Mouse (Mus musculus) forebrain, postnatal 0 days (tissue): ENCODE results near the gene Fermt2. TPM values are rescaled to one million over a fixed set of nuclear protein-coding genes. Genes with fewer than 3 reads are reported as not detected.

Experiments used
- ATAC-seq: fragments of 200-750 bp; cut with Nextera tagmentation; 2 replicates; pipeline ENCODE4 v1.8.0; 2017; ENCODE audit warnings: mild to moderate bottlenecking, moderate library complexity
- DNase-seq: peaks from one replicate; pipeline ENCODE4 v3.0.0-alpha.2; 2015
- H3K27ac ChIP-seq: fragments of 300-500 bp; sonication (generic); 2 replicates; pipeline ENCODE4 v1.5.1; 2014; ENCODE audit warnings: low read depth, mild to moderate bottlenecking, antibody characterized with exemption, low read length, moderate library complexity, mixed read lengths
- H3K27me3 ChIP-seq: fragments of 300-500 bp; sonication (generic); 2 replicates; pipeline ENCODE4 v1.6.1; 2014; ENCODE audit warnings: mild to moderate bottlenecking, low read length, mixed read lengths; ENCODE audit not compliant: insufficient read depth
- H3K36me3 ChIP-seq: fragments of 300-500 bp; sonication (generic); 2 replicates; pipeline ENCODE4 v1.6.1; 2014; ENCODE audit warnings: mild to moderate bottlenecking, moderate library complexity; ENCODE audit not compliant: insufficient read depth
- H3K4me1 ChIP-seq: fragments of 300-500 bp; sonication (generic); 2 replicates; pipeline ENCODE4 v1.6.1; 2014; ENCODE audit warnings: antibody characterized with exemption; ENCODE audit not compliant: insufficient read depth
- H3K4me2 ChIP-seq: fragments of 300-500 bp; sonication (generic); 2 replicates; pipeline ENCODE4 v1.6.1; 2014; ENCODE audit warnings: low read depth, mild to moderate bottlenecking, moderate library complexity
- H3K4me3 ChIP-seq: fragments of 300-500 bp; sonication (generic); 2 replicates; pipeline ENCODE4 v1.5.1; 2014; ENCODE audit warnings: low read depth, low read length, mixed read lengths
- H3K9ac ChIP-seq: fragments of 300-500 bp; sonication (generic); 2 replicates; pipeline ENCODE4 v1.6.1; 2014; ENCODE audit warnings: mild to moderate bottlenecking
- H3K9me3 ChIP-seq: fragments of 300-500 bp; sonication (generic); 2 replicates; pipeline ENCODE4 v1.6.1; 2016; ENCODE audit warnings: low read length
- CTCF ChIP-seq: sonication (generic); IDR thresholded peaks from 2 replicates; pipeline ENCODE4 v1.5.1; 2016; ENCODE audit warnings: antibody characterized with exemption, control low read depth, low read depth
- WGBS: fragments of 180-500 bp; shearing (Covaris S2); extraction: QIAGEN DNeasy Blood & Tissue Kit; methylation state at CpG from one replicate; pipeline ENCODE4 v1.1.7; 2014; 5-methylcytosine and 5-hydroxymethylcytosine counted together
- polyA plus RNA-seq: library from polyadenylated mRNA; unstranded; fragments of >200 nt; fragmentation: Nextera tagmentation; extraction: Ambion mirVana; gene quantifications from 2 replicates; pipeline ENCODE4 v1.2.1, GENCODE M21; 2015
- total RNA-seq: library from RNA; depleted of rRNA; stranded (reverse); fragments of >200 nt; gene quantifications from 2 replicates; pipeline ENCODE4 v1.2.3, GENCODE M21; 2014

The Fermt2 gene
- total and polyA plus RNA-seq, 2 experiments from 2014 or later, result 29.5 to 61.5 TPM

DNA sequence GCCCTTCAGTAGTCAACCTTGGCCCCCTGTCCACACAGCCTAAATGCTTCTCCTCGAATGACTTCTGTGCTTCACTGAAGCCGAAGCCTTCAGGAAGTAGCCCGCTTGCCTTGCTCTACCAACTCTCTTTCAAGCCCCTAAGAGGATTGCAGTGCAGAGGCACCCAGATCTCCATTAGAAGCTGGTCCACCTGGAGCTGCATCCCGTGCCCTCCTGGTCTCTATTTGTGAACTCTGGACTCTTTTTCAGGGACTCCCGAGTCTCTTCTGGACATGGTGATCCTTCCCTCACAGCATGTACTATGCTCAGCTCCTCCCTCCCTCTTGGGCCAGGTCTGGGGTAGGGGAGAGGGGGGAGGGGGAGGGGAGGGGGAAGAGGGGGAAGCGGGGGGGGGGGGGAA lies 14.1 kb upstream of the Fermt2 start:
- no peak for DNase-seq

DNA sequence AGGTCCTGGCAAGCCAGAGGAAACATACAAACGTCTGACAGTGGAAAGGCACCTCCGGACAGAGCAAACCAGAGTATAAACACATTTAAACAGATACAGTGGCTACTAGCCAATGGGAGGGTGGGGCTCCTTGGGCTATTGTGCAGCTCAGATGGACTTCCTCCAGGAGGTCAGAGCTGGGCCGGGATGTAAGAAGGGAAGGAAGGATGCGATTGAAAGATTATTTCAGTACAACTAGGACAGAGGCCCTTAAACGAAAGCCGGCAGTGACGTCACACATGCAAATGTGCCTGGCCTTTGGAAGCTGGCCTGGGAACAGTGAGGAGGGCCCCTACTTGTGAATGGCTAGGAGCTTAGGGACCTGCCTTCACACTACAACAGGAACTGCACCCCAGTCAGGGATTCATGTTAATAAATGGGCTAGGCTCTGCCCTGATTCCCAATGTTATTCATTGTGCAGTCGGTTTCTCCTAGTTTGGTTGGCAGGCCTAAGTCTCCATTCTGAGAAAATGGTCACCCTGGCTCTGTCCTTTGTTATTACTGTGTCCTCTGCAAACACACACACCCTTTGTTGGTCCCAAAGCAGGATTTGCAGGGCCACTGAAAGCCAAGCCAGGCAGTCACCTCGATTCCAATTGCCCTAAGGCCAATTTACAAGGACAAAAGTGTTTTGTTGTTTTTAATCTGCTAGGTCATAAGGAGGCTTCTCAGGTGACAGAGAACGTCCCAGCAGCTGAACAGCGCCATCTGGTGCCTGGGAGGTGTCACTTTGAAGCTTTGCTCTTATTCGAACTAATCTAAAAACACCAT lies 9.9 kb upstream of the Fermt2 start:
- Histone ChIP-seq H3K36me3 (no peaks in the 10 kb centered on the region), H3K4me1 (no peaks in the 10 kb centered on the region; the same call in 1 of the 2 replicates), H3K27me3 (no peaks in the 10 kb centered on the region), H3K4me2 (no peak overlapping the region), H3K9ac (no peak overlapping the region), H3K27ac (0 out of 2 replicates have a peak overlapping the region, but pooled peaks have one; percentile 51), H3K9me3 (no peaks in the 10 kb centered on the region), H3K4me3 (no peak overlapping the region)
- TF ChIP-seq CTCF, result peak; percentile 77
- 12% methylated on average over 12 of the region's 12 CpGs for WGBS
- DNase-seq (peak; percentile 78), ATAC-seq (peak; percentile 83)

More for the DNA sequence above, 14.1 kb upstream of the Fermt2 start:
- Histone ChIP-seq H3K4me2 (no peak overlapping the region), H3K27me3 (no peaks in the 10 kb centered on the region), H3K27ac (no peak overlapping the region), H3K9ac (no peak overlapping the region), H3K4me3 (no peak overlapping the region), H3K9me3 (no peaks in the 10 kb centered on the region), H3K4me1 (no peaks in the 10 kb centered on the region; the same call in 1 of the 2 replicates), H3K36me3 (no peaks in the 10 kb centered on the region)
- 78% methylated on average over 5 of the region's 6 CpGs for WGBS
- ATAC-seq, result no peak
- TF ChIP-seq CTCF, result no peak

DNA sequence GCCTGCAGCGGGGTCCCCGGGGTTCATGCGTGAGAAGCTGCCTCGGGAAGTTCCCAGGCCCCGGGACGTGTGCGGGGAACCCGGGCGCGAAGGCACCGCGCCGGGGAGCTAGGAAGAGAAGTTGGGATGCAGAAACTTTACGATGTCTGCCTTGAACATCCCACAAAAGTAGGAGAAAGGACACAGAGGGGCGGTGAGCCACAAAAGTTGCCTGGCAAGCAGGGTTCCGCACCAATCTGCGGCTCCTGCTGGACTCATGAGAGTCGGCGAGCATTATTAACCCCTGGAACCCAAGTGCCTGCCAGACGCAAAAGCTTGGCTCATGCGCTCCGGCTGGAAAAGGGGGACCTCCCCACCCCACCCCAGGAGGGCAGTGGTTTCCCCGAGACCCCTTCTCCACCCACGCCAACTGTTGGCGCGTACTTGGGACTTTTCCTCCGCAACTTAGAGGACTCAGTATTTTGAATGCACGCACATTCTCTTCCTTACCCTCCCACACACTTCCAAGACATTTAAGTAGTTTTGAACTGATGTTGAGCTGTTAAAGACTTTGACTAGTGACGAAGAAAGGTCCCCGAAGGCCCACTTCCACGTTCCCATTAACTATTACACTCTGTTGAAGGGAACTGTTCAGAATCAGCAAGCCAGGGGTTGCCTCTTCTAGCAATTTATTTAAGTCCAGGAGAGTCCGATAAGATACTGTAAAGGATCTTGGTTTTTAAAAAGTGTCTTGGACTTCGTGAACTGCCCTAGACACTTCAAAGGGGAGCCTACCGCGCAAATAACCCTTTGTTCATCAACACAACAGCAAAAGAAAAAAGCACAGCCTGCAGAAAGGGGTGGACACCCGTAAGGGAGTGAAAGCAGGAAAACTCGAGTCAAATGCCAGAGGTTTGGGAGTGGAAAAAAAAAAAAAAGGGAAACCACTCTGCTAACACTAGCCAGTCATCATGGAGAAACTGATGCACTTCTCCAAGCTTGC lies 737 bp upstream of the Fermt2 start:
- DNase-seq (no peak), ATAC-seq (no peak)
- no peaks in the 10 kb centered on the region for H3K9me3 ChIP-seq
- H3K36me3 ChIP-seq, result no peaks in the 10 kb centered on the region
- WGBS, result under 1% methylated on average over 37 of the region's 37 CpGs
- H3K9ac ChIP-seq, result peak overlapping the region; percentile 81
- H3K4me1 ChIP-seq, result peaks cover 17% of the 10 kb centered on the region
- peak overlapping the region; percentile 82 for H3K4me3 ChIP-seq
- H3K27me3 ChIP-seq, result no peaks in the 10 kb centered on the region
- no peak for TF ChIP-seq CTCF
- H3K4me2 ChIP-seq, result peak overlapping the region; percentile 63
- H3K27ac ChIP-seq, result peak overlapping the region; percentile 87

DNA sequence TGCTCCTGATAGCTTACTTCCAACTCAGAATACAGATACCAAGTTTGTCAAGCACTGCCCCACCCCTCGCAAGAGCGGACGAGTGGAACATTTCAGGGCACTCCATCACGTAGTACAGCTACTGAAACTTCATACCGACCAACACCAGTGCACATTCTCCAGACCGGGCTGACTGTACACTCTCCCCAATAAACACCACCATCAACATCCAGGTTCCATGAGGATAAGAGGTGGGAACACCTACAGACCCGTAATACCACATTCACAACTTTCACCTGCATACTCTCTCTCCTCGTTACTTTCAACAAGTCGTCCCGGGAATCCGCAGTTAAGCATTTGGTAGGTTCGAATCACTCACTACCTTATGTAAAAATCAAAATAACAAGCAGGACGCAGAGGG lies 1.1 kb downstream of the Fermt2 start:
- H3K36me3 ChIP-seq, result no peaks in the 10 kb centered on the region
- ATAC-seq, result no peak
- no peak for TF ChIP-seq CTCF

DNA sequence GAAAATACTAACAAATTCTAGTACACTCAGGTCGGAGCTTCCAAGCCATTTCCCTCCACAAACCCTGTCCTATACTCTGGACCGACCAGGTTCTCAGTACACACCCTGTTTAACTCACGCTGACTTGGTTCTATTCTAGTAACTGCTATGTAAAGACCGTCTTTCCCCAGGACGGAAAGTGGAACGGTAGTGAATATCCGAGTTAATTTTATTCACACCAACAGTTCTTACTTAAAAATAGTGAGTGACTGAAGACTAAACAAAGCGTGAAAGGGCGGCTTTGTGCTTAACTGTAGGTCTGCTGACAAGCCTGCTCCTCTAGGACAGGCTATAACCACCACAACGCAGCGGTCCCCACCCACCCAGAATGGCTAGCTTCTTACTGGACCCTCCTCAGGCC lies 14.1 kb downstream of the Fermt2 start:
- no peak overlapping the region for H3K27ac ChIP-seq
- H3K4me2 ChIP-seq, result no peak overlapping the region
- no peaks in the 10 kb centered on the region for H3K27me3 ChIP-seq
- no peaks in the 10 kb centered on the region for H3K4me1 ChIP-seq
- TF ChIP-seq CTCF, result no peak
- H3K4me3 ChIP-seq, result no peak overlapping the region
- ATAC-seq (no peak), DNase-seq (no peak)
- H3K9me3 ChIP-seq, result no peaks in the 10 kb centered on the region
- H3K9ac ChIP-seq, result no peak overlapping the region
- 68% methylated on average over 11 of the region's 11 CpGs for WGBS
- H3K36me3 ChIP-seq, result no peaks in the 10 kb centered on the region

More for the DNA sequence above, 1.1 kb downstream of the Fermt2 start:
- Histone ChIP-seq H3K9ac (peak overlapping the region; percentile 81), H3K4me2 (peak overlapping the region; percentile 63), H3K9me3 (no peaks in the 10 kb centered on the region), H3K4me1 (peaks cover 17% of the 10 kb centered on the region), H3K27me3 (no peaks in the 10 kb centered on the region), H3K4me3 (peak overlapping the region; percentile 82), H3K27ac (no peak overlapping the region)
- DNase-seq, result no peak
- 1% methylated on average over 13 of the region's 13 CpGs for WGBS

DNA sequence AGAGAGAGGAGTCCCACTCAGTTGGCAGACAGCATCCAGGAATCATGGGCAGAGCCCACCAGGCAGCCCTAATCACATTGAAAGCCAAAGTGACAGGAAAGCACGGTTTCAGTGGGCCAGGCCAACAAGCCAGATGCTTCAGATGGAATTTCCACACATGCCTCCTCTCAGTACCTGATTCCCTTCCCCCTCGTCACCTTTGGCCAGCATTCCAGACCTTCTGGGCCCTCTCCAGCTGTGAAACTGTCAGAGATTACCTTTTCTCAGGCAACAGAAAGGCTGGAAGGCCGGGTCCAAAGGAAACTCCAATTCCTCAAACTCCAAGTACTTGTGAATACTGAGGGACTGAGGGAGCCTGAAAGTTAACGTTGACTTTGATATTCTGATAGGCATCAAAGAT lies 19.1 kb downstream of the Fermt2 start:
- H3K9ac ChIP-seq, result no peak overlapping the region
- no peak overlapping the region for H3K27ac ChIP-seq
- ATAC-seq (no peak), DNase-seq (no peak)
- no peak overlapping the region for H3K4me2 ChIP-seq
- H3K9me3 ChIP-seq, result no peaks in the 10 kb centered on the region
- H3K36me3 ChIP-seq, result no peaks in the 10 kb centered on the region
- no peak overlapping the region for H3K4me3 ChIP-seq
- 51% methylated on average over 4 of the region's 4 CpGs for WGBS
- TF ChIP-seq CTCF, result no peak
- H3K27me3 ChIP-seq, result no peaks in the 10 kb centered on the region
- H3K4me1 ChIP-seq, result no peaks in the 10 kb centered on the region
